Mouse (Mus musculus) c-Kit-positive CD71-positive TER-119-positive erythroid progenitor cells, embryonic 14.5 days (primary cell): ENCODE data around the gene Csgalnact2.

ENCODE experiments used
- DNase-seq: peaks from one replicate; pipeline ENCODE4 v3.0.0-alpha.2; 2013; ENCODE audit warnings: low spot score

The Csgalnact2 gene

DNA sequence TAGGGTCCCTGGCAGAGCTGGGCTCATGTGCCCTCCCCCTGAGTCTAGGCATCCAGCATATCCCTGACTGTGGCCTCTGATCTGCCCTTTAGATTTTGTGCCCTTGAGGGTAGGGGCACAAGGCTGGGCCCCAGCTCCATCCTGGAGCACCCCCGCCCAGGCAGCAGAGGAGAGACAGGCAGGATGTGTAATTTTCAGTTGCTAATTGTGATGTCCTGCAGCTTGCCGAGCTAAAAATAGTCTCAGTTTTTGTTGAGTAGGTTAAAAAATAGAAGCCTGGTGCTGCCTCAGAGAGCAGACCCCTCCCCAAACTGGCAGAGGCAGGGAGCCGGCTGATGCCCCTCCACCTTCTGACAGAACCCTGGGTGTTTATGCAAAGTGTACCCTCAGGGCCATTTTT lies 64.8 kb downstream of the Csgalnact2 start:
- no peak for DNase-seq

DNA sequence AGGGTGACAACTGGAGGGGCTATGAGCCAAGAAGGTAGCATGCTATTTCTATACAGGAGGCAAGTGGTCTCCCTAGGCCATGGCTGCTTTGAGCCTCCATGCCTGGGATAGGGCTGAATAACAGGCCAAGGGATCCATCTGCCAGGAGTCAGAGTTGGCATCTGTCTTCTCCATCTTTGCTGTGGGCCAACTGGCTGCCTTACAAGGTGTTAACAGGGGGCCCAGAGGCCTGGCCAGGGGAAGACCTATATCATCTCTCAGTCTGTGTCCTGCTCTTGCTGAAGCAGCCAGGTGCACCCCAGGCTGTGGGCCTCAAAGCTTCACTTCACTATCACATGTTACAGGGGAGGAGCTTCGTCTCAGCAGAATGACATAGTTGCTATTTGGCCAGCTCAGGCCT lies 66.8 kb downstream of the Csgalnact2 start:
- no peak for DNase-seq

DNA sequence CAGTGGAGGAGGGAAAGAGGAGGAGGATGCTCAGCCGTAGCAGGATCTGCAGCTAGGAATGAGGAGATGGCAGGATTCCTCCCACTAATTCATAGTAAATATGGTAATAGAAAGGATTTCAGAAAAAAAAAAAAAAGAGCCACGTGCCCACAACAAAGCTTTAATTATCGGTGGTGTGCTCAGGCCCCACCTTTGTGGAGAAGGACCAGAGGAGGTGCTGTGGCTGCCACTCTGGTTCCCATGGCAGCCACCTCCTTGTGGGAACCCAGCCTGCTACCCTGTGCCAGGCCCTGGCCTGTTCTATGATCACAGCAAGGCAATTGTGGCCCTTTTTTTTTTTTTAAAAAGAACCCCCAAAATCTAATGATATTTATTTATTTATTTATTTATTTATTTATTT lies 67.5 kb downstream of the Csgalnact2 start:
- DNase-seq = no peak

DNA sequence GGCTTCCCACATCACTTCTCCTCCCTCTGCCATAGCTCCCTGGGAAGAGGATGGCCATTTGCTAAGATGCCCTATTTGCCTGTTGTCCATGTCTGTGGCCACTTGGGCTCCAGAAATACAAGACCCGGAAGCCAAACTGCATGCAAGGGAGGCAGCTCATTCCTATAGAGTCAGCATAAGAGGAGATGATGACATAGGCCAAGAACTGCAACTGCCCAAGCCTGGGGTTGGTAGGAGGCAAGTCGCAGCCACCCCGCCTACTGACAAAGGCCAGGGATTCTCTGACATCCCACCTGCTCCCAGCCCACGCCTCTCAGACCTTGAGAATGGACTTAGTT lies 68.0 kb downstream of the Csgalnact2 start:
- DNase-seq = no peak

DNA sequence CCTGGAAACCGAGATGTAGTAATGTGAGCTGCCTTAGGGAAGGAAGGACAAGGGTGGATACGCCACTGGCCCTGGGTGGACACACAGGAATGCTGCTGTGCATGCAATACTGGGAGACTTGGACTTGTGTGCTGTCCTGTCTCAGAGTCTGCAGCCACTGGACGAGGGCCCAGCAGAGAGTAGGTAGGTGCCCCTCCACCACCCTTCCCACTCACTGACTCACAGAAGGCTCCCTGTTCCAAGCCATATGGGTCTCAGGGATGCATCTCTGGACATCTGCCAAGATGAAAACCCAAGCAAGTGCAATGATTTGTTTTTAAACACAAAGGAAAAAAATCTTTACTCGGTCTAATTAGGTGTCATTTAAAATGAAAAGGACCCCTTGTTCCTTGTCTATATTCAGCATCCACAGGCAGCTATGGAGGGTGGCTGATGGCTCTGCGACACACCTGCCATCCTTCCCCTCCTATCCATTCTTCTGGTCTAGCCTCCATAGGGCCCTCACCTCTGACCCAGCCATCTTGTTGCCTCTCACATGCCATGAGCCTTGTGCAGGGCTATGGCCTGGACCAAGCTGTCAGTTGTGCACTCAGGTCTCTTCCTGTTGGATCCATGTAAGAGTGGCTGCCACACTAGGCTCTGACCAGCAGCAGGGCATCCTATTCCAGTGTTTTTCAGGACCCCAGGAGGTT lies 68.5 kb downstream of the Csgalnact2 start:
- no peak for DNase-seq

DNA sequence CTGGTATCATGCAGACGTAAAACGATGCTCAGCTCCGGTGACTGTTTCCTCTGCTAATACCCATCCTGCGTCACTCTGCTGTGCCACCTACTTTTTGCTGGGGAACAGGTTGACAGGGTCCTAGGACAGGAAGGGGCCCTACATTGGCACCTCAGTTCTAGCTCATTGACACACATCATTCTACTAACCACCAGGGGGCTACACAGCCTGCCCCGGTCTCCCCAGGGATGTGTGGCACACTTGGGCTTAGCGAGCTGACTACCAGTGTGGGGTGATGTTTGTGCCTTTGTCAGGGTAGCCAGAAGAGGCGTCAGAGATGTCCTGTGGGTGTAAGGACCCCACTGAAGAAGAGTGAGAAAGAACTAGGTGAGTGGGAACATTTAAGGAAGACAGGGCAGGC lies 71.2 kb downstream of the Csgalnact2 start:
- no peak for DNase-seq

DNA sequence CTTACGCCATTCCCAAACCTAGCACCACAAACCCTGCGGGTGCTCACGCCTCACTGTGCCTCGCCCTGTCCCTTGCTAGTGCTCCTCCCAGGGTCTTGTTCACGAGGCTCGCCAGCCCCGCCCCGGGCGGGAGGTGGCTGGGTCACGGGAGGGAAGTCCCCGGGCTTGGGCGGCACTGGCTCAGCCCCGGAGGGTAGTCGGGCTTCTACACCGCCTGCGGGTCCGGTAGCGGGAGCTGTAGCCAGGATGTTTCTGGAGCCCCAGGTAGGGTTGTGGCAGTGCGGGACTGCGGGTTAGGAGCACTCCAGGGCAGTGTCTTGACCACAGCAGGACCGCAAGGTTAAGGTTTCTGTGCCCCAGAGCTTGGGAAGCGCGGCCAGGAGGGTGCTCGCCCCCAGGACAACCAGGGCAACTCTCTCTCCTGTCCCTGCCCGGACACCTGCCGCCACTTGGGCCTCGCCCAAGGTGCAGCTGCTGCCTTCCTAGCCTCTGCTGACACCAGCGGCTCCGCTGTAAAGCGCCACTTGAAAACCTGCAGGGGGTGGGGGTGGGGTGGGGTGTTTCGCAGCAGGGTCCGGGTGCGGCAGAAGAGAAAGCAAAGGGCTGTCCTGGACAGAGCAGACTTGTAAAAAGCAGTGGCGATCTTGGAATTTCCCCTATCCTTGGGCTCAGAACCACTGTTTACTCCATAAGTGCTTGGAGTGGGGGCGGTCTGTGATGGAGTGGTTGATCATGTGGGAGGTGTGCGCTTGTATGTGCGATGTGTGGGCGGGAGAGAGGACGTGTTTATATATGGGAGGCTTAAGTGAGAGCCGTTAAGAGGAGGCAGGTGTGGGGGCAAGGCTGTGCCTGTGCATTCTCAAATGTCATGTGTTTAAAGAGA lies 72.5 kb downstream of the Csgalnact2 start:
- DNase-seq = no peak

DNA sequence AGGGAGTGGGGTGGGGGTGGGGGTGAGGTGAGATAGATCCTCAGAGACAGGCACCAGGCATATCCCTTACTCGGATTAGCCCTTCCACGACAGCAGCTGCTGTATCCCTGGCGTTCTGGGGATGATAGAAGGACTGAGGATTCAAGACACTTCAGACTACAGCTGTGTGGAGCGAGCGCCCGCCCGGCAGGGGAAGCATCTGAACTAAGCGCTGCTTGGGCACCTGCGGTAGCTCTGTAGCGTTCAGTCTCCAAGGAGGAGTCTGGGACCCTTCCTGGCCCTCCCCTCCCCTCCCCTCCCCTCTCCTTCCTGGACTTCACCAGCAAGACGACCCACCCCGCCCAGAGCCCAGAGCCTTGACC lies 73.1 kb downstream of the Csgalnact2 start:
- no peak for DNase-seq

DNA sequence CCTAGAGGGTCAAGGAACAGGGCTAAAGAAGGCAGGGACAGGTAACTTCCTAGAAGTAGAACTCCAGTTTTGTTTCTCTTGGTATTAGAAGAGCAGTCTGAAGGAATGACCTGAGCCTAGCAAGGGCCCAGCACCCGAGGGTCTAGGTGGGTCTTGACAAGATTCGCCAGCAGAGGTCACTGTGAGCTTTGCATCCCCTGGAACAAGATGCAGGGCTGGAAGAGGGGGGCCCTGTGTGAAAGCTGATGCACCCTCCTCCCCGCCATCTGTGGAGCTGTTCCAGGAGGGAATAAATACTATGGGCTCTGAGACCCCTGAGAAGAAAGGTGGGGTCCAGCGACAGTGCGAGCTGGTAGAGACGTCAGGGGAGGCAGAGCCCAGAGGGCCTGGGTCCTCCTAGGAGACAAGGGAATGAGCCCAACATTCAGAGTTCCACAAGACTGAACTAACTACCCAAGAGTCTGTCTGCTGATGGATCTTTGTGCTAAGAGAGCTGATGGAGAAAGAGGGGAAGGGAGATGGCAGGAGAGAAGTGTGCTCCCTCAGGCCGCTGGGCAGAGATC lies 73.9 kb downstream of the Csgalnact2 start:
- peak; percentile 10 for DNase-seq

DNA sequence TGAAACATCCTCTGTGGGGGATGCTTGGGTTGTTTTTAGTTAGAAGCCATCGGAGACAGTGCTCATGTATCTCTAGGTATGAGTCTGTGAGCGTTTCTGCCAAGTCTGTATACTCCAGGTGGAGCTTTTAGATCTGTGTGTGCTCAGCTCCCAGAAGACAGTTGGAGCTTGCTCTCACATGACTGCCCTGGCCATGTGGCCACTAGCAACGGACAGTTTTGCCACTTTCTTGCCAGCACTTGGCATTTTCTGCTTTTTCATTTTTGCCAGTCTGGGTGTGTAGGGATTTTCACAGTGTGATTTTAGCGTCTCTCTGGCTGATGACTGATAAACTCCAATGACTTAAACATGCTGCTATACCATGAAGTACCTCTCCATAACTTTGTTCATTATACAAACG lies 75.7 kb downstream of the Csgalnact2 start:
- no peak for DNase-seq

DNA sequence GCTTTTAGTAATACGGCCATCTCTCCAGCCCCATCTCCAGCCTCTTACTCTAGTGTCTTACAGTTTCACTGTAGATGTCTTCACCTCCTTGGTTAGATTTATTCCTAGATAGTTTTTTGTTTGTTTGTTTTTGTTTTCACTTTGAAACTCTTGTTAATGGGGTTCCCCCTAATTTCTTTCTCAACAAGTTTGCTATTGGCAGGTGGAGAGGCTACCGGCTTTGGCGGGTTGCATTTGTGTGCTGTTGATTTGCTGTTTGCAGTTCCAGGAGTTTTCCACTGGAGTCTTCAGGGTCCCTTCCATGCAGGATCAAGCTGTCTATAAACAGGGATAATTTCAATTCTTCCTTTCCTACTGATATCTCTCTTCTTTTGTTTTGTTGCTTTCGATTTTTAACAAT lies 77.7 kb downstream of the Csgalnact2 start:
- no peak for DNase-seq
